Mouse (Mus musculus): ENCODE results near the gene Sae1. TPM values are rescaled to one million over a fixed set of nuclear protein-coding genes. Genes with fewer than 3 reads are reported as not detected.

Gene Sae1
- polyA plus RNA-seq, 1 experiment from 2014 or later, result 337 TPM

DNA sequence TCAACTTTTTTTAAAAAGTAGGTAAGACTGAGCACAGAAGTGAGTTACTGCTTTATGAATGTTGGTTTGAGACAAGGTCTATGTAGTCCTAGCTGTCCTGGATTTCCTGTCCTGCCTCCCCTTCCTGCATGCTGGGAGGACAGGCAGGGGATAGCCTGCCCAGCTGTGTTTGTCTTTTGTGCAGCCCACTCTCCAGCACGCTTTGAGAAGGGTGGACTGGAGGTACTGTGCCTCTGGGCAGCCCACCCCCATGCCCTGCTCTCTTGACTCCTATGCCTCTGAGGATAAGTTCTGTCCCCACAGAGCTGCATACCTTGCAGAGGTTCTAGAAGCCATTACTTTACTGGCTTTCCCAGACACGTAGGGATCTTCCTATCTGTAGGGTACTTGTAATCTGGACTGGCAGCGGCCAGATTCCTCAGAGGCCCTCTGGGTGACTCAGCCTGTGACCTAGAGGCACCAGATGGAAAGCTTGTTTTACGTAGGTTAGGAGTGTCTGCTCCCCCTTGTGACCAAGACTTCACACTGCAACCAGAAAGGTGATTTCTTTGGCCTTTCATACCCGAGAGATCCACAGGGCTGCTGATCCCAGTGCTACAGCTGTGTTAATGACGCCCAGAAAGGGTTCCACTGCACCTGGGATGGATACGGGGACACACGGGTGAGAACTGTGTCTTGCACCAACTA lies 61.5 kb downstream of the Sae1 start:
- H3K4me1 ChIP-seq (ENCODE audit: insufficient read depth, low read length), result 0 out of 2 replicates have a peak, but pooled peaks cover 5% of the 10 kb centered on the region
- peak overlapping the region; percentile 41 for H3K27ac ChIP-seq (ENCODE audit: low read length)
- H3K4me2 ChIP-seq (replicated peaks; ENCODE audit: low read depth, low read length), result no peak overlapping the region
- ATAC-seq (ENCODE audit: low FRiP score, low TSS enrichment), result peak; percentile 82
- no peak overlapping the region for H3K4me3 ChIP-seq (ENCODE audit: low read length)
- WGBS, result 11% methylated on average over 8 of the region's 8 CpGs
- H3K9me3 ChIP-seq (ENCODE audit: low read length), result no peaks in the 10 kb centered on the region
- no peaks in the 10 kb centered on the region for H3K27me3 ChIP-seq (ENCODE audit: insufficient read depth, low read length)
- peaks cover 31% of the 10 kb centered on the region for H3K36me3 ChIP-seq (ENCODE audit: insufficient read depth, low read length)
- H3K9ac ChIP-seq (replicated peaks; ENCODE audit: low read length), result no peak overlapping the region

GRCm38 (mm10) chr7:16324661-16325060 lies 62.9 kb downstream of the Sae1 start:
- no peak overlapping the region for H3K4me2 ChIP-seq (replicated peaks; ENCODE audit: low read depth, low read length)
- H3K9ac ChIP-seq (replicated peaks; ENCODE audit: low read length), result no peak overlapping the region
- no peaks in the 10 kb centered on the region for H3K27me3 ChIP-seq (ENCODE audit: insufficient read depth, low read length)
- H3K36me3 ChIP-seq (ENCODE audit: insufficient read depth, low read length), result peaks cover 22% of the 10 kb centered on the region
- H3K27ac ChIP-seq (ENCODE audit: low read length), result no peak overlapping the region
- ATAC-seq (ENCODE audit: low FRiP score, low TSS enrichment), result no peak
- no peak overlapping the region for H3K4me3 ChIP-seq (ENCODE audit: low read length)
- WGBS, result 57% methylated on average over 7 of the region's 7 CpGs
- no peaks in the 10 kb centered on the region for H3K9me3 ChIP-seq (ENCODE audit: low read length)
- H3K4me1 ChIP-seq (ENCODE audit: insufficient read depth, low read length), result 0 out of 2 replicates have a peak, but pooled peaks cover 5% of the 10 kb centered on the region

DNA sequence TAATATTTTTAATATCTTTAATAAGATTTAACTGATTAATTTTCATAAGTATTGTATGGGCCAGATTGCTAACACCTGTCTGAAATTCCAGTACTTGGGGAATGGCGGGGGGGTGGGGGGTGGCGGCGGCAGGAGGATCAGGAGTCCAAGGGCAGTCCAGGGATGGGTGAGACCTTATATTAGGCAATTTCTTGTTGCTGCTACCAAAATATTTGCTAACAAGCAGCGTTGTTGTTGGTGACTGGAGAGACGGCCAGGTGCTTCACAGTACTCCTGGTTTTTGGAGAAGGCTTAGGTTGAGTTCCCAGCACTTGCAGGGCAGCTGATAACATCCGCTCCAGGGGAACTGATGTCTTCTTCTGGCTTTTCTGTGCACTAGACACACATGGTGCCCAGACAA lies 67.1 kb downstream of the Sae1 start:
- no peak overlapping the region for H3K4me2 ChIP-seq (replicated peaks; ENCODE audit: low read depth, low read length)
- H3K9ac ChIP-seq (replicated peaks; ENCODE audit: low read length), result no peak overlapping the region
- no peak for ATAC-seq (ENCODE audit: low FRiP score, low TSS enrichment)
- no peaks in the 10 kb centered on the region for H3K9me3 ChIP-seq (ENCODE audit: low read length)
- H3K36me3 ChIP-seq (ENCODE audit: insufficient read depth, low read length), result no peaks in the 10 kb centered on the region
- no peak overlapping the region for H3K27ac ChIP-seq (ENCODE audit: low read length)
- 93% methylated on average over 6 of the region's 6 CpGs for WGBS
- H3K27me3 ChIP-seq (ENCODE audit: insufficient read depth, low read length), result no peaks in the 10 kb centered on the region
- H3K4me1 ChIP-seq (ENCODE audit: insufficient read depth, low read length), result no peaks in the 10 kb centered on the region
- no peak overlapping the region for H3K4me3 ChIP-seq (ENCODE audit: low read length)

- H3K4me3 ChIP-seq (ENCODE audit: low read length), result no peak overlapping the region
- H3K36me3 ChIP-seq (ENCODE audit: insufficient read depth, low read length), result no peaks in the 10 kb centered on the region
- ATAC-seq (ENCODE audit: low FRiP score, low TSS enrichment), result no peak
- H3K27ac ChIP-seq (ENCODE audit: low read length), result no peak overlapping the region
- H3K27me3 ChIP-seq (ENCODE audit: insufficient read depth, low read length), result no peaks in the 10 kb centered on the region
- 90% methylated on average over 4 of the region's 4 CpGs for WGBS
- no peaks in the 10 kb centered on the region for H3K9me3 ChIP-seq (ENCODE audit: low read length)
- H3K4me2 ChIP-seq (replicated peaks; ENCODE audit: low read depth, low read length), result no peak overlapping the region
- H3K9ac ChIP-seq (replicated peaks; ENCODE audit: low read length), result no peak overlapping the region
- no peaks in the 10 kb centered on the region for H3K4me1 ChIP-seq (ENCODE audit: insufficient read depth, low read length)
These were observed 68.4 kb downstream of the Sae1 start for GRCm38 (mm10) chr7:16319216-16319615.

- 85% methylated on average over 14 of the region's 14 CpGs for WGBS
- no peak overlapping the region for H3K4me3 ChIP-seq (ENCODE audit: low read length)
- no peak overlapping the region for H3K27ac ChIP-seq (ENCODE audit: low read length)
- no peaks in the 10 kb centered on the region for H3K36me3 ChIP-seq (ENCODE audit: insufficient read depth, low read length)
- no peak overlapping the region for H3K4me2 ChIP-seq (replicated peaks; ENCODE audit: low read depth, low read length)
- ATAC-seq (ENCODE audit: low FRiP score, low TSS enrichment), result no peak
- H3K9me3 ChIP-seq (ENCODE audit: low read length), result no peaks in the 10 kb centered on the region
- H3K27me3 ChIP-seq (ENCODE audit: insufficient read depth, low read length), result no peaks in the 10 kb centered on the region
- H3K9ac ChIP-seq (replicated peaks; ENCODE audit: low read length), result no peak overlapping the region
- peaks cover 12% of the 10 kb centered on the region for H3K4me1 ChIP-seq (ENCODE audit: insufficient read depth, low read length)
These were observed 70.5 kb downstream of the Sae1 start for GRCm38 (mm10) chr7:16317094-16317493.

- Histone ChIP-seq H3K27ac (ENCODE audit: low read length) (no peak overlapping the region), H3K36me3 (ENCODE audit: insufficient read depth, low read length) (no peaks in the 10 kb centered on the region), H3K27me3 (ENCODE audit: insufficient read depth, low read length) (no peaks in the 10 kb centered on the region), H3K9me3 (ENCODE audit: low read length) (no peaks in the 10 kb centered on the region), H3K4me1 (ENCODE audit: insufficient read depth, low read length) (peaks cover 30% of the 10 kb centered on the region), H3K4me3 (ENCODE audit: low read length) (no peak overlapping the region), H3K4me2 (replicated peaks; ENCODE audit: low read depth, low read length) (no peak overlapping the region), H3K9ac (replicated peaks; ENCODE audit: low read length) (no peak overlapping the region)
- no peak for ATAC-seq (ENCODE audit: low FRiP score, low TSS enrichment)
- 46% methylated on average over 4 of the region's 4 CpGs for WGBS
These were observed 72.3 kb downstream of the Sae1 start for GRCm38 (mm10) chr7:16315222-16315759.

- Histone ChIP-seq H3K4me1 (ENCODE audit: insufficient read depth, low read length) (peaks cover 34% of the 10 kb centered on the region), H3K27me3 (ENCODE audit: insufficient read depth, low read length) (no peaks in the 10 kb centered on the region), H3K4me2 (replicated peaks; ENCODE audit: low read depth, low read length) (peak overlapping the region; percentile 100), H3K9me3 (ENCODE audit: low read length) (no peaks in the 10 kb centered on the region), H3K27ac (ENCODE audit: low read length) (peak overlapping the region; percentile 97), H3K36me3 (ENCODE audit: insufficient read depth, low read length) (no peaks in the 10 kb centered on the region), H3K4me3 (ENCODE audit: low read length) (peak overlapping the region; percentile 89), H3K9ac (replicated peaks; ENCODE audit: low read length) (peak overlapping the region; percentile 93)
- no peak; the same call in 1 of the 2 replicates for ATAC-seq (ENCODE audit: low FRiP score, low TSS enrichment)
- WGBS, result 9% methylated on average over 13 of the region's 13 CpGs
These were observed 73.3 kb downstream of the Sae1 start for GRCm38 (mm10) chr7:16314221-16314775.

DNA sequence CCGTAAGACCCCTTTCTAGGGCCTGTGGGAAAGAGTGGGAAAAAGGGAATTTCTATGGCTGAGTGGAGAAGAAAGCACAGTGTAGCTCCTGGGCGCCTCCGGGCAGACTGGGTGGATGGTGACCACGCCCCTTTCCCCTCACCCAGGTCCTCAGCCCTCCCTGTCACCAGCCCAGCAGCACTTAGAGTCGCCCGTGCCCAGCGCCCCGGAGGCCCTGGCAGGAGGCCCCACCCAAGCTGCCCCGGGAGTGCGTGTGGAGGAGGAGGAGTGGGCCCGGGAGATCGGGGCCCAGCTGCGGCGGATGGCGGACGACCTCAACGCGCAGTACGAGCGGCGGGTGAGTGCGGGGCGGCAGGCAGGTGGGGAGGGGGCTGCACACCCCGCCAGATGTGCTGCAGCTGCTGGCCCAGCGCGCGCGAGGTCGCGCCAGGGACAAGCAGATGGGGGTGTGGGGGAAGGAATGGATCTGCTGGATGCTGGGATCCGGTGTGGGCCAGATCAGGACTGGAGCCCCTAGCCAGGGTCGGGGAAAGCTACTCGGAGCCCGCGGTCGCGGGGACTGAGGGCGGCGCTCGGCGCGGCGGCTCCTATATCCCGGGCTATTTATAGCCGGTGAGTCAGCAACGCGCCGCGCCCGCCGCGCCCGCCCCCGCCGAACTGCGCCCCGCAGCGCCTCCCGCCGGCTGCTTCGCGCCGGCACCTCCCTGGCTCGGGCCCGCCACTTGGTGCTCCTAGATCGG lies 74.0 kb downstream of the Sae1 start:
- WGBS, result 0% methylated on average over 53 of the region's 66 CpGs
- Histone ChIP-seq H3K36me3 (ENCODE audit: insufficient read depth, low read length) (no peaks in the 10 kb centered on the region), H3K9ac (replicated peaks; ENCODE audit: low read length) (peak overlapping the region; percentile 93), H3K27ac (ENCODE audit: low read length) (peak overlapping the region; percentile 97), H3K9me3 (ENCODE audit: low read length) (no peaks in the 10 kb centered on the region), H3K4me2 (replicated peaks; ENCODE audit: low read depth, low read length) (peak overlapping the region; percentile 100), H3K4me3 (ENCODE audit: low read length) (peak overlapping the region; percentile 89), H3K4me1 (ENCODE audit: insufficient read depth, low read length) (peaks cover 40% of the 10 kb centered on the region), H3K27me3 (ENCODE audit: insufficient read depth, low read length) (no peaks in the 10 kb centered on the region)
- peak; percentile 66 for ATAC-seq (ENCODE audit: low FRiP score, low TSS enrichment)

DNA sequence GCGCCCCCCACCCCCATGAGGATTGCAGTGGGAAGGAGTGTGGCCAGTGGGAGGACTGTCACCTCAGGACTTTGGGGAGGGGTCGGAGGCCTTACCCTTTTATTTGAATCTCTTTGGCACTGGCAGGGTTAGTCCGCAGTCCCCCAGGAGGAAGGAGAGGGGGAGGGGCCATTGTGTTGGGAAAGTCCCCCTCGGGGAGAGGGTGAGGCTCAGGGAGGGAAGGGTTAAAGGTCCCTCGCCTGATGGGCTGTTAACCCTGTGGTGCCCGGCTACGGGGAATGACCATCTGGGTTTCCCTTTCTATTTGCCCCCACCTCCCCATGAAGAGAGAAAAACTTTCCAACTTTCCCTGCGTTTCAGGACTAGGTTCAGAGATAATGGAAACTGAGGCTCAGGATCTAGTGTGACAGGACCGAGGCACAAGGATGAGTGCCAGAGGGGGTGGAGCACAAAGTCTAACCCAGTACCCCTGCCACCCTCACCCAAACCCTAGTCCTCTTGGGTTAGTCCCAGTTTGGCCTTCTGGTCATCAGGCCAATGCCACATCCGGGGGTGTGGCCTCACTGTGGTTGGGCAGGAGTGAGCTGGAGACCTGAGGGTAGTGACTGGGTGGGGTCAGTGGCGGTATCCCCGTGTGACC lies 74.8 kb downstream of the Sae1 start:
- H3K36me3 ChIP-seq (ENCODE audit: insufficient read depth, low read length), result no peaks in the 10 kb centered on the region
- WGBS, result 0% methylated on average over 12 of the region's 12 CpGs
- H3K27me3 ChIP-seq (ENCODE audit: insufficient read depth, low read length), result no peaks in the 10 kb centered on the region
- H3K27ac ChIP-seq (ENCODE audit: low read length), result peak overlapping the region; percentile 97
- peak; percentile 25 for ATAC-seq (ENCODE audit: low FRiP score, low TSS enrichment)
- H3K4me1 ChIP-seq (ENCODE audit: insufficient read depth, low read length), result peaks cover 44% of the 10 kb centered on the region
- peak overlapping the region; percentile 93 for H3K9ac ChIP-seq (replicated peaks; ENCODE audit: low read length)
- H3K9me3 ChIP-seq (ENCODE audit: low read length), result no peaks in the 10 kb centered on the region
- H3K4me3 ChIP-seq (ENCODE audit: low read length), result peak overlapping the region; percentile 89
- peak overlapping the region; percentile 100 for H3K4me2 ChIP-seq (replicated peaks; ENCODE audit: low read depth, low read length)
